Mouse (Mus musculus): Measurements from ENCODE around the gene Dhx30. TPM values are rescaled to one million over a fixed set of nuclear protein-coding genes. Genes with fewer than 3 reads are reported as not detected.
"Not testable (repeated sequence)": the region's sequence is repeated elsewhere in the genome, so short reads cannot be mapped to it uniquely, and the experiment has no call there.

Gene Dhx30
- total RNA-seq, 2 experiments from 2014 or later = 154 to 159 TPM

GRCm38 (mm10) chr9:110094761-110095160 lies 22.9 kb downstream of the Dhx30 start:
- DNase-seq = no peak

GRCm38 (mm10) chr9:110093303-110093702 lies 24.3 kb downstream of the Dhx30 start:
- DNase-seq = no peak

- no peak for DNase-seq
Observed at GRCm38 (mm10) chr9:110085693-110086092, 31.9 kb downstream of the Dhx30 start.

GRCm38 (mm10) chr9:110084201-110084964 lies 33.2 kb downstream of the Dhx30 start:
- peak in 1 of 2 experiments; percentile 29 for DNase-seq

- DNase-seq = no peak
Observed at GRCm38 (mm10) chr9:110081066-110081465, 36.6 kb downstream of the Dhx30 start.

GRCm38 (mm10) chr9:110076468-110076867 lies 41.2 kb downstream of the Dhx30 start:
- DNase-seq = not testable (repeated sequence)

- DNase-seq = peak; percentile 80
Observed at GRCm38 (mm10) chr9:110071843-110072242, 45.8 kb downstream of the Dhx30 start.

GRCm38 (mm10) chr9:110071011-110071410 lies 46.6 kb downstream of the Dhx30 start:
- DNase-seq = no peak

- DNase-seq = no peak
Observed at GRCm38 (mm10) chr9:110070358-110070757, 47.3 kb downstream of the Dhx30 start.

- DNase-seq = no peak
Observed at GRCm38 (mm10) chr9:110068745-110069144, 48.9 kb downstream of the Dhx30 start.

- no peak for DNase-seq
Observed at GRCm38 (mm10) chr9:110064641-110065040, 53.0 kb downstream of the Dhx30 start.

- no peak for DNase-seq
Observed at GRCm38 (mm10) chr9:110062861-110063260, 54.8 kb downstream of the Dhx30 start.

GRCm38 (mm10) chr9:110062405-110062804 lies 55.2 kb downstream of the Dhx30 start:
- DNase-seq = no peak

- DNase-seq = no peak
Observed at GRCm38 (mm10) chr9:110060761-110061160, 56.9 kb downstream of the Dhx30 start.

GRCm38 (mm10) chr9:110057200-110057599 lies 60.4 kb downstream of the Dhx30 start:
- no peak for DNase-seq

- no peak for DNase-seq
Observed at GRCm38 (mm10) chr9:110054781-110055180, 62.8 kb downstream of the Dhx30 start.

GRCm38 (mm10) chr9:110054080-110054421 lies 63.6 kb downstream of the Dhx30 start:
- DNase-seq = no peak

- DNase-seq = peak; percentile 73 to 77
Observed at GRCm38 (mm10) chr9:110053305-110054079, 64.1 kb downstream of the Dhx30 start.

- peak in 1 of 2 experiments; percentile 30 for DNase-seq
Observed at GRCm38 (mm10) chr9:110052951-110053304, 64.7 kb downstream of the Dhx30 start.

- peak; percentile 76 to 82 for DNase-seq
Observed at GRCm38 (mm10) chr9:110051869-110052661, 65.6 kb downstream of the Dhx30 start.

- no peak for DNase-seq
Observed at GRCm38 (mm10) chr9:110051184-110051583, 66.4 kb downstream of the Dhx30 start.

GRCm38 (mm10) chr9:110047857-110048256 lies 69.8 kb downstream of the Dhx30 start:
- DNase-seq = no peak

GRCm38 (mm10) chr9:110047260-110047659 lies 70.4 kb downstream of the Dhx30 start:
- no peak for DNase-seq
